Mouse (Mus musculus) c-Kit-positive CD71-positive TER-119-negative erythroid progenitor cells, embryonic 14.5 days (primary cell): ENCODE results near the gene Pgap2.

Experiments
- DNase-seq: peaks from one replicate; pipeline ENCODE4 v3.0.0-alpha.2; 2013; ENCODE audit warnings: low read depth

Pgap2 gene

DNA sequence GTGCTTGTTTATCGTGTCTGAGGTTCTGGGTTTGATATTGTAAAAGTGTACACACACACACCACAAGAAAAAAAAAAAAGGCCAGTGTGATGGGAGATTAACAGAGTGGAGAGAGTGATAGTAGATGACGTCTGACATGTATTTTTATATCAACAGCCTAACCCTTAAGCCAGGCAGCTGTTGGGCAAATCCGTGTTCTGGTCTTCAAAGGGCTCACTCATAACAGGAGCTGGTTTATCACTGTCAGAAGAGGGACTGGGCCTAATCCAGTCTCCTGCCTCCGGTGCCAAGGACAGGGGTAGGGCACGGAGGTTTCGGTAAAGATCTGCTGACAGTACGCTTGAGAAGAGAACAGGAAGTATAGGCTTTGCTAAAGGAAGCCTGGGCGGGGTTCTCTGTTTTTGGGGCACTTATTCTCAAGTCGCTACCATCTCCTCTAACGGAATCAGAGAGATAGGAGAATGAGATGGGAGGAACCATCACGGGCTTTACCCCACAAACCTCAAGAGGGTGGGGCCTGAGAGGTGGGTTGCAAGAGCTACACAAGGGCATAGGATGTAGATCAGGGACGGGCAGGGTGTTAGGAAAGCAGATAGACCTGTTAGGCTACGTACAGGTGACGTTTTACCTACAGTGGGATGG lies 56.5 kb downstream of the Pgap2 start:
- DNase-seq: no peak

- DNase-seq: peak; percentile 90
Measured at GRCm38 (mm10) chr7:102267113-102267579, 57.1 kb downstream of the Pgap2 start.

DNA sequence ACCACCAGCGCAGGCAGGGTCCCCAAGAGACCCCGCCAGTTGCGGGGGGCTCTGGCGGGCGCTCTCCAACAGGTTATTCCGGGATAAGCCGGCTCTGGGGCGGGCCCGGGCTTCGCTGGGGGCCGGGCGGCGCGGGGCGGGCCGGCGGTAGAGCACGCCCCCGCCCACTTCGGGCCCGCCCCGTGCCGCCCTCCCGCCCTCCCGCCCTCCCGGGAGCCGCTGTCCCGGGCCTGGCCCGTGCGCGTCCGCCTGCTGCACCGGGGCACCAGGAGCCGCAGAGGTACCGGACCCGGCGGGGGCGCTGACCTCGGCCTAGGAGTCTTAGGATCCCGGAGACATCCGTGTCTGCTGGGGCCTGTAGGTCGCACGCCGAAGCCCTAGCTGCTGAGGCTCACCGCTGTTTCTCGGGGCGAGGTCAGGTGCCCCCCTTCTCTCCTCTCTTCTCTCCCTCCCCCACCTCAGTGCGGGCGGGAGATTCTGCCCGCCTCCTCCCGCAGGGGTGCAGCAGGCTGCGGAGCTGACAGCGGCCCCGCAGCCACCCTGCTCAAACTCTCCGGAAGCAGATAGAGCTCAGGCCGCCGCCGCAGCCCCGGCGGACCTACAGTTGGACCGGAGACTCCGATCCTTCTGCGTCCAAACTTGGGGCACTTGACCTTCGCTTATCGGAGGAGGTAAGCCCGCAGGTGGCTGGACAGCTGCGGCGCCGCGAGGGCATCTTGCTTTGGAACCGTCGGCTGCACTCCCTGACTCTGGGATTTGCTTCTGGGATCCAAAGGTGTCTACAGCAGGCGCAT lies 57.8 kb downstream of the Pgap2 start, which contains the start of gene Stim1:
Gene Stim1, plus strand, starts transcription at position 206 of the 794 bp plus-strand sequence.
- no peak for DNase-seq

DNA sequence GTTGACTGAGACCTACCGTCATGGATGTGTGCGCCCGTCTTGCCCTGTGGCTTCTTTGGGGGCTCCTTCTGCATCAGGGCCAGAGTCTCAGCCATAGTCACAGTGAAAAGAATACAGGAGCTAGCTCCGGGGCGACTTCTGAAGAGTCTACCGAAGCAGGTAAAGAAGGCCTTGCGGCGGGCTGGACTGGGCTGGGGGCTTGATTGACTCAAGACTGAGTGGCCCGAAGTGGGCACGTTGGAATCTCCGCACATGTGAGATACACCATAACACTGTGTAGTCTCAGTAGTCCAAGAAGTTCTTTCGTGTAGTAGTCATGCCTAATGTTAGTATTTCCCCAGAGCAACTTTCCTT lies 58.4 kb downstream of the Pgap2 start:
- DNase-seq: no peak

DNA sequence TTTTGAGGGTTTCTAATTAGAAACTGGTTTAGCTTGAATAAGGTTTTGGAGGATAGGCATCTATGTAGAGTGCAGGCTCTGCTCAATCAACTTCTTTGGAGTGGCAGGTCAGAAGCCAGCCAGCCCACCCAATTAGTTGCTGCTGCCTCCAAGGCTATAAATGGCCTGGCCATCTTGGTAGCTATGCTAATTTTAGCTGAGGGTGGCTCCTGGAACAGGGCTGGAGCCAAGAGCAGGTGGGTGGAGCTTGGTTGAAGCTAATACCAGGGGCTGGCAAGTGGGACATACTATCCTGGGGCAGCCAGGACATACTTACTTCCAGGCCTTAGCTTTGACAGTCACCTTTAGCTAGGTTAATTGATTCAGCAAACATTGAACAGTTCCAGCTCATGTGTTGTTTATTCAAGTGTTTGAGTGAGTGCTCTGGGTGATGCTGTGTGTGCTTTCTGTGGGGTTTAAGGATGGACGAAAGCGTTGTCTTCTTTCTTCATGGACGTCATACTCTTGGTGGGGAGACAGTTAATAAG lies 62.5 kb downstream of the Pgap2 start:
- DNase-seq: no peak

DNA sequence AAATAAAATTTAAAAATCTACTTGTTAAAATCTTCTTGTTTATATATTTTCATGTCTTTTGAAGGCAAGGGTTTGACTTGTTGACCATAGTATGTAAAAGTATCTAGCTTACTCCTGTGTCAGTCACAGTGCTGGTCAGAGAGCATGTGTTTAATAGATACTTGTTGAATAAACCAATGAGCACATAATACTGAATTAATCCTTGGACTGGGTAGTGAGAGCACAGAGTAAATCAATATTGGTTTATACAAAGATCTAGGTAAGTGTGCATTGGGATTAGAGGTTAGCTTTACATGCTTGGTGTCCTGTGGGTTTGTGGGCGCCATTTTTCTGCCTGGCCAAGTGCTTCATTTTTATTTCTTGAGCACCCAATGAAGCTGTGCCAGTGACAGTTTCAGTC lies 71.4 kb downstream of the Pgap2 start:
- DNase-seq: no peak

DNA sequence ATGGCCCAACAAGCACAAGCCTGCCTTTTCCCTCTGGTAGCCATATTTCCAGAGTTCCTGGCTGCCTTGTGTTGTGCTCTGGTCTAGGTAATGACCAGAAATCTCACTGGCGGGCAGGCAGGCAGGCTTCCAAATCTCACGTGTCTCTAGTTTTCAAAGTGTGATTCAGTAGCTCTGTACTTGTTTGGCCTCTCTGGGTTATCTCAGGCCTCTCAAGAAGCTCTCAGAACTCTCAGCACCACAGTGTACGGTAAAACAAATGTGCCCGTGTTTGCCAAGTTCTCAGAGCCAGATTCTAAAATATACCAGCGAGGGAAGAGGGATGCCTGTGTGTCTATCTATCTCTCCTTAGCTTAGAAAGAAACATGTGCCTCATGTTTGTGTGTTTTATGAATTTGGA lies 72.3 kb downstream of the Pgap2 start:
- DNase-seq: no peak
